Mouse (Mus musculus) neural tube, embryonic 12.5 days (tissue): ENCODE results near the gene Pde4a. TPM values are rescaled to one million over a fixed set of nuclear protein-coding genes. Genes with fewer than 3 reads are reported as not detected.

Experiments
- ATAC-seq: fragments of 200-750 bp; cut with Nextera tagmentation; 2 replicates; pipeline ENCODE4 v1.8.0; 2017; ENCODE audit warnings: low read depth, mild to moderate bottlenecking, moderate TSS enrichment, moderate library complexity; ENCODE audit not compliant: low FRiP score
- H3K27ac ChIP-seq: fragments of 300-500 bp; sonication (generic); 2 replicates; pipeline ENCODE4 v1.5.1; 2016
- H3K27me3 ChIP-seq: fragments of 300-500 bp; sonication (generic); replicated peaks from 2 replicates; pipeline ENCODE4 v1.6.1; 2016; ENCODE audit warnings: mild to moderate bottlenecking
- H3K36me3 ChIP-seq: fragments of 300-500 bp; sonication (generic); 2 replicates; pipeline ENCODE4 v1.6.1; 2016; ENCODE audit warnings: mild to moderate bottlenecking
- H3K4me1 ChIP-seq: fragments of 300-500 bp; sonication (generic); 2 replicates; pipeline ENCODE4 v1.6.1; 2016
- H3K4me2 ChIP-seq: fragments of 300-500 bp; sonication (generic); replicated peaks from 2 replicates; pipeline ENCODE4 v1.6.1; 2016; ENCODE audit warnings: mild to moderate bottlenecking
- H3K4me3 ChIP-seq: fragments of 300-500 bp; sonication (generic); 2 replicates; pipeline ENCODE4 v1.5.1; 2016
- H3K9ac ChIP-seq: fragments of 300-500 bp; sonication (generic); 2 replicates; pipeline ENCODE4 v1.6.1; 2016; ENCODE audit warnings: mild to moderate bottlenecking
- H3K9me3 ChIP-seq: fragments of 300-500 bp; sonication (generic); 2 replicates; pipeline ENCODE4 v1.6.1; 2016; ENCODE audit warnings: mild to moderate bottlenecking
- WGBS: fragments of 180-500 bp; shearing (Covaris S2); methylation state at CpG from one replicate; pipeline ENCODE4 v1.1.7; 2016; 5-methylcytosine and 5-hydroxymethylcytosine counted together
- polyA plus RNA-seq: library from polyadenylated mRNA; unstranded; fragments of >200 nt; fragmentation: Nextera tagmentation; extraction: Ambion mirVana; gene quantifications from 2 replicates; pipeline ENCODE4 v1.2.1, GENCODE M21; 2016

Pde4a gene
- polyA plus RNA-seq, 1 experiment from 2014 or later = 14.7 TPM

- no peak overlapping the region for H3K4me2 ChIP-seq
- 57% methylated on average over 23 of the region's 23 CpGs for WGBS
- no peak overlapping the region for H3K4me3 ChIP-seq
- H3K9me3 ChIP-seq = no peaks in the 10 kb centered on the region
- H3K4me1 ChIP-seq = peaks cover 14% of the 10 kb centered on the region; the same call in 1 of the 2 replicates
- no peak overlapping the region for H3K27ac ChIP-seq
- H3K9ac ChIP-seq = no peak overlapping the region
- H3K27me3 ChIP-seq = no peaks in the 10 kb centered on the region
- peaks cover 52% of the 10 kb centered on the region for H3K36me3 ChIP-seq
- no peak for ATAC-seq
These were observed 66.0 kb downstream of the Pde4a start for GRCm38 (mm10) chr9:21231551-21231950.

DNA sequence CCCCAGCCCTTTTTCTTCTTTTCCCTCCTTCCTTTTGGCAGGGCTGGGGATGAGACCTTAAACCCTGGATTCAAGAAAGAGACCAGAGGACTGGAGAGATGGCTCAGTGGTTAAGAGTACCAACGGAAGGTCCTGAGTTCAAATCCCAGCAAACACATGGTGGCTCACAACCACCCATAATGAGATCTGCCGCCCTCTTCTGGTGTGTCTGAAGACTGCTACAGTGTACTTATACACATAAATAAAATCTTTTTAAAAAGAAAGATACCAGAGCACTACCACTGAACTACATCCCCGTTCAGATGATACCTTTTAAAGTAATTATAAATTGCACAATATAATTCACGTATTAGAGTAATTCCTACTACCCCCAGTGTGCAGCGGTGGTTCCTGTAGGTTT, 67.4 kb downstream of the Pde4a start:
- Histone ChIP-seq H3K9me3 (no peaks in the 10 kb centered on the region), H3K4me1 (peaks cover 16% of the 10 kb centered on the region), H3K9ac (no peak overlapping the region), H3K4me3 (no peak overlapping the region), H3K27me3 (no peaks in the 10 kb centered on the region), H3K36me3 (peaks cover 52% of the 10 kb centered on the region), H3K4me2 (no peak overlapping the region), H3K27ac (no peak overlapping the region)
- WGBS = 90% methylated on average over 5 of the region's 5 CpGs
- no peak for ATAC-seq

GRCm38 (mm10) chr9:21233366-21233765, 67.9 kb downstream of the Pde4a start:
- no peaks in the 10 kb centered on the region for H3K9me3 ChIP-seq
- H3K4me1 ChIP-seq = peaks cover 13% of the 10 kb centered on the region
- 84% methylated on average over 29 of the region's 29 CpGs for WGBS
- H3K27me3 ChIP-seq = no peaks in the 10 kb centered on the region
- no peak overlapping the region for H3K4me3 ChIP-seq
- peaks cover 52% of the 10 kb centered on the region for H3K36me3 ChIP-seq
- no peak overlapping the region for H3K27ac ChIP-seq
- no peak overlapping the region for H3K4me2 ChIP-seq
- H3K9ac ChIP-seq = no peak overlapping the region
- no peak for ATAC-seq

DNA sequence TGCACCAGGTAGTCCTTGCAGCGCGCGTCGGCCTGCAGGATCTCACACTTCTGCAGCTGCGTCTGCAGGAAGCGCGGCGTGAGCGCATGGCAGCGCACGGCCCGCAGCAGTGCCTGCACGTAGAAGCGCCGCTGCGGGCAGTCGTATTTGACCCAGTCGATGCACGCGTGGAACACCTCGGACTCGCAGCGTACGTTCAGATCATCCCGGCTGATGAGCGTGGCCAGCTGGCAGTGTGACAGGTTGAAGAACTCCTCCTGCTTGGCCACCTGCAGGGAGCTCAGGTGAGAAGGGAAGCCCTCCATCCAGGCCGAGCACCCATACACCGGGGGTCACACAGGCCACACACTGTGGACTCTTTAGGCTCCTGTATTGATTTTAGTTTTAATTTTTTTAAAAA, 68.3 kb downstream of the Pde4a start:
- Histone ChIP-seq H3K4me2 (no peak overlapping the region), H3K27ac (no peak overlapping the region), H3K36me3 (peaks cover 52% of the 10 kb centered on the region), H3K4me3 (no peak overlapping the region), H3K27me3 (no peaks in the 10 kb centered on the region), H3K4me1 (peaks cover 13% of the 10 kb centered on the region), H3K9ac (no peak overlapping the region), H3K9me3 (no peaks in the 10 kb centered on the region)
- no peak for ATAC-seq
- WGBS = 75% methylated on average over 28 of the region's 28 CpGs

DNA sequence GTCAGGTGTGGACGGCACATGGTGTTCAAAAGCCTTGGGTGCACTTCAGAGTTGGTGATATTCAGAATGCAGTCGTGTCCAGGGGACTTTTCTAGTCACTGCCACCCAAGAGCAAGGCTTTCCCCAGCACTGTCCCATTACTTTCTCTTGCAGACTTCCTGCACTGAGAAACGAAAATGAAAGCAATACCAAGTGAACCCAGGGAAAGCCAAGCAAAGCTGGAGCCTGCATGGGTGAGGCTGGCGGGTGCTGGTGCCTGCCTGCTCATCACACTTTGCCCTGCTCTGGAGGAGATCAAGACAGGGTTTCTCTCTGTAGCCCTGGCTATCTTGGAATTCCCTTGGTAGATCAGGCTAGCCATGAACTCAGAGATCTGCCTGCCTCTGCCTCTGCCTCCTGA, 69.8 kb downstream of the Pde4a start:
- Histone ChIP-seq H3K9me3 (no peaks in the 10 kb centered on the region), H3K4me1 (peaks cover 17% of the 10 kb centered on the region), H3K27me3 (no peaks in the 10 kb centered on the region), H3K27ac (no peak overlapping the region), H3K9ac (no peak overlapping the region), H3K4me2 (no peak overlapping the region), H3K36me3 (peaks cover 41% of the 10 kb centered on the region), H3K4me3 (no peak overlapping the region)
- ATAC-seq = no peak
- WGBS = 89% methylated on average over 4 of the region's 4 CpGs

- peaks cover 28% of the 10 kb centered on the region for H3K36me3 ChIP-seq
- H3K9ac ChIP-seq = peak overlapping the region; percentile 97
- WGBS = 85% methylated on average over 25 of the region's 25 CpGs
- no peak overlapping the region; the same call in 1 of the 2 replicates for H3K4me3 ChIP-seq
- H3K27me3 ChIP-seq = peaks cover 4% of the 10 kb centered on the region; the same call in 1 of the 2 replicates
- no peak for ATAC-seq
- peak overlapping the region; percentile 80 for H3K4me2 ChIP-seq
- H3K9me3 ChIP-seq = no peaks in the 10 kb centered on the region
- peaks cover 17% of the 10 kb centered on the region for H3K4me1 ChIP-seq
- no peak overlapping the region for H3K27ac ChIP-seq
These were observed 71.5 kb downstream of the Pde4a start for GRCm38 (mm10) chr9:21236991-21237367.

DNA sequence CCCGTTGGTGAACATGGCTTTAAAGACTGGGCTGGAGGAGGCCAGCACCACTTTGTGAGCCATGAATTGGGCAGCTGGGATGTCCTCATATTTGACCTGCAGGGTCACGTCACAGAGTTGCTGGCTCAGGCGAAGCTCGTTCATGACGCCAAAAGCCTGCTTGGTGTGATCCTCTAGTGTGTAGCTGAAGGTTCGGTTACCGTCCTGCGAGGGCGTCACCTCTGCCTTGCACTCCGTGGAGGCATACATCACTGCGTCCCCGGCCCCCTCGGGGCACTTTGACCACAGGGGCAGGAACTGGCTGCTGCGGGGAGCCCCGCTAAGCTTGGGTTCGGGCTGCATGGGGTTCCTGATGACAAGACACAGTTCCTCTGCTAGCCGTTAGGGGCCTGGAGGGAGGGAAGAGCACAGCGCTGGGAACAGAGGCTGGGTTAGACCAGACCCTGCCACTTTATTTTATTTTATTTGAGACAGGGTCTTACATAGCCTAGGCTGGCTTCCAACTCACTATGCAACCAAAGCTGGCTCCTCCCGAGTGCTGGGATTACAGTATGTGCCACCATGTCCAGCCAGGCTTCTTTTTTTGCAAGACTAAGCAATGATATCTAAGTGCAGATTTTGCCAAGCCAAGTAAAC, 72.0 kb downstream of the Pde4a start:
- Histone ChIP-seq H3K27me3 (peaks cover 8% of the 10 kb centered on the region; the same call in 1 of the 2 replicates), H3K9ac (peak overlapping the region; percentile 97), H3K4me1 (peaks cover 17% of the 10 kb centered on the region), H3K4me2 (peak overlapping the region; percentile 80), H3K36me3 (peaks cover 23% of the 10 kb centered on the region), H3K27ac (peak overlapping the region; percentile 79), H3K9me3 (no peaks in the 10 kb centered on the region), H3K4me3 (peak overlapping the region; percentile 94)
- ATAC-seq = 0 out of 2 replicates have a peak, but pooled peaks have one; percentile 37
- 22% methylated on average over 19 of the region's 19 CpGs for WGBS

DNA sequence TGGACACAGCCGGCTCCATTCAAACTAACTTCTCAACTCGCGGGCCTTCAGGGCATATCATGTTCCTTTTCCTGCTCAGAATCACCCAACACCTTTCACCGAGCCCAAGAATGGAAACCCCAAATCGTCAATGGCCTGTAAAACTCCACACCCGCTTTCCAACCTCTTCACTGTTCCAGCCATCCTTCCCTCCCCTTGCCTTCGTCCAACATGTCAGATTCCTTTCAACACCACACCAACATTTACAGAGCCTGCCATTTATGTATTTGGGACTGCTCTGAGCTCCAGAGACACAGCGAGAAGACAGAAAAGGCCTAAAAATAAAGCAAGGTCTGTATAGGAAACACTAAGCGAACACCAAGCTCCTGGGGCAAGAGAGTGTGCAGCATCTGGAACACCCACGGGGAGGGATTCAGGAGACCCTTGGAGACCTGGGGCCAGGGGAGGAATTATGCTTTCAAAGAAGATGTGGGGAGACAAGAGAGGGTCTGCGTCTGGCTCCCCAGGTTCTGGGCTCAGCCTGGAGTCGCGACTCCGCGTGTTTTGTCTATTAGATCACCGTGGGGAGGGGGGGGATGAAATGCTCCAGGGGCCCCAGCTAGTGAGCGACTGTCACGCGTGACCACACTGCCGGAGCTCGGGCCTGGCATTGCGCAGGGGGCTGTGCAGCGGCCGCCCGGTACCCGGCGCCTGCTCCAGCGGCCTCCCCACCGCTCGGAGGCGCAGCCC, 72.7 kb downstream of the Pde4a start:
- peak overlapping the region; percentile 80 for H3K4me2 ChIP-seq
- 3% methylated on average over 31 of the region's 31 CpGs for WGBS
- H3K9ac ChIP-seq = peak overlapping the region; percentile 97
- peak overlapping the region; percentile 94 for H3K4me3 ChIP-seq
- peaks cover 17% of the 10 kb centered on the region for H3K36me3 ChIP-seq
- peak; percentile 41 for ATAC-seq
- H3K27ac ChIP-seq = peak overlapping the region; percentile 79
- H3K4me1 ChIP-seq = peaks cover 17% of the 10 kb centered on the region
- H3K9me3 ChIP-seq = no peaks in the 10 kb centered on the region
- H3K27me3 ChIP-seq = peaks cover 15% of the 10 kb centered on the region

GRCm38 (mm10) chr9:21238733-21239464, 73.4 kb downstream of the Pde4a start, which contains the start of gene Keap1:
TSS of gene Keap1 (minus strand) at chr9:21239361.
- Histone ChIP-seq H3K36me3 (peaks cover 10% of the 10 kb centered on the region), H3K9ac (peak within 1 kb of the TSS; percentile 97), H3K4me3 (peak within 1 kb of the TSS; percentile 94), H3K4me1 (peaks cover 19% of the 10 kb centered on the region), H3K9me3 (no peaks in the 10 kb centered on the region), H3K27ac (peak within 1 kb of the TSS; percentile 79), H3K4me2 (peak within 1 kb of the TSS; percentile 80), H3K27me3 (peaks cover 22% of the 10 kb centered on the region)
- WGBS = under 1% methylated on average over 87 of the region's 90 CpGs
- peak; percentile 86 for ATAC-seq

DNA sequence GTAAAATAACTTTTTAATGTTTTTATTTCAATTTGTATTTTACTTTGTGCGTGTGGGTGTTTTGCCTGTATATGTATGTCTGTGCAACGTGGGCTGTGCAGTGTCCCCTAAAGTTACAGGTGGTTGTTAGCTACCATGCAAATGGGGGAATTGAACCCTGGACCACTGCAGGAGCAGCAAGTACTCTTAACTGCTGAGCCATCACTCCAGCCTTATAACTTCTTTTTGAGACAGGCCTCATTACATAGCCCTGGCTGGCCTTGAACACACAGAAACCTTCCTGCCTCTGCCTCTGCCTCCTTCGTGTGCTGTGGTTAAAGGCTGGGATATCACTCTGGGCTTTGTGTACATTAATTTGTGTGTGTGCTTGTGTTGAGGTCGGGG, 73.9 kb downstream of the Pde4a start:
- Histone ChIP-seq H3K9ac (peak overlapping the region; percentile 97), H3K27ac (no peak overlapping the region), H3K4me3 (peak overlapping the region; percentile 94), H3K27me3 (peaks cover 28% of the 10 kb centered on the region), H3K4me2 (peak overlapping the region; percentile 80), H3K4me1 (peaks cover 25% of the 10 kb centered on the region), H3K9me3 (no peaks in the 10 kb centered on the region), H3K36me3 (peaks cover 5% of the 10 kb centered on the region; the same call in 1 of the 2 replicates)
- ATAC-seq = no peak
- whole genome bisulfite sequencing = 38% methylated on average over 4 of the region's 4 CpGs

- ATAC-seq = no peak
- H3K9me3 ChIP-seq = no peaks in the 10 kb centered on the region
- no peak overlapping the region for H3K4me2 ChIP-seq
- peaks cover 46% of the 10 kb centered on the region for H3K27me3 ChIP-seq
- H3K27ac ChIP-seq = no peak overlapping the region
- WGBS = 4% methylated on average over 11 of the region's 11 CpGs
- H3K9ac ChIP-seq = no peak overlapping the region
- peaks cover 31% of the 10 kb centered on the region for H3K4me1 ChIP-seq
- H3K36me3 ChIP-seq = no peaks in the 10 kb centered on the region
- H3K4me3 ChIP-seq = no peak overlapping the region
These were observed 75.8 kb downstream of the Pde4a start for GRCm38 (mm10) chr9:21241343-21241742.

- peaks cover 24% of the 10 kb centered on the region for H3K4me1 ChIP-seq
- peak overlapping the region; percentile 57; the same call in 1 of the 2 replicates for H3K9ac ChIP-seq
- peaks cover 69% of the 10 kb centered on the region for H3K27me3 ChIP-seq
- no peaks in the 10 kb centered on the region for H3K36me3 ChIP-seq
- WGBS = 6% methylated on average over 42 of the region's 42 CpGs
- H3K9me3 ChIP-seq = no peaks in the 10 kb centered on the region
- peak overlapping the region; percentile 80 for H3K4me2 ChIP-seq
- no peak overlapping the region for H3K27ac ChIP-seq
- ATAC-seq = no peak
- H3K4me3 ChIP-seq = peak overlapping the region; percentile 42
These were observed 78.4 kb downstream of the Pde4a start for GRCm38 (mm10) chr9:21243826-21244427.
